Mouse (Mus musculus): Measurements from ENCODE around the gene Thg1l. TPM values are rescaled to one million over a fixed set of nuclear protein-coding genes. Genes with fewer than 3 reads are reported as not detected.

Gene Thg1l
- polyA plus RNA-seq (2016; fragmentation: Nextera tagmentation; extraction: Ambion mirVana), result 10.2 and 11.0 TPM in 2 replicates

DNA sequence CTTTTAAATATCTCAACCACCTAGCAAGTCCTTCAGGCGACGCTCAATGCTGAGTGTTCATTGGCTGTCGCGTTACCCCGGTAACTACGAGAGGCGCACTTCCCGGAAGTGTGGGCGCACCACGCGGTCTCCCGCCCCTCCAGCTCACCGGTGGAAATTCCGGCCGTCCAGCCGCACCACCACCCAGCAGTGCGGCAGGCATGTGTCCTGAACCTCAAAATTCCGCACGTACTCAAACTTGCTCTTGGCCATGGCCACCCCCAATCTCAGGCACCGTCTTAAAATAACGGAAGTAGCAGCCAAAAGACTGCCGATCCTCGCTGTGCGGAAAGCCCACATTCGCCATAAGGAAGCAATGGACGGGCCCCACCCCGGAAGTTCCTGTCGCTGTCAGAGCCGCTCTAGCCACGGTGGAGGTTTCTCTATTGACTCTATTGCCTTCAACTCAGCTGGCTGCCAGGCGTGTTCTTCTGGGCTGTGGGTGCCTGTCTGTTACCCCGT, at the start of gene Thg1l:
TSS of gene Thg1l (minus strand) at position 368 of the 501 bp plus-strand sequence.
- no peak within 1 kb of the TSS for H3K27ac ChIP-seq
- WGBS (ENCODE audit: insufficient replicate concordance), result under 1% methylated on average over 32 of the region's 32 CpGs
- H3K4me1 ChIP-seq, result peaks cover 12% of the 10 kb centered on the region
- H3K9me3 ChIP-seq (replicated peaks), result no peaks in the 10 kb centered on the region
- peaks cover 31% of the 10 kb centered on the region for H3K36me3 ChIP-seq
- no peaks in the 10 kb centered on the region for H3K27me3 ChIP-seq (replicated peaks)
- H3K4me3 ChIP-seq, result peak within 1 kb of the TSS; percentile 75
- peak; percentile 98 for ATAC-seq
- peak within 1 kb of the TSS; percentile 76 for H3K4me2 ChIP-seq
- peak within 1 kb of the TSS; percentile 65 for H3K9ac ChIP-seq

DNA sequence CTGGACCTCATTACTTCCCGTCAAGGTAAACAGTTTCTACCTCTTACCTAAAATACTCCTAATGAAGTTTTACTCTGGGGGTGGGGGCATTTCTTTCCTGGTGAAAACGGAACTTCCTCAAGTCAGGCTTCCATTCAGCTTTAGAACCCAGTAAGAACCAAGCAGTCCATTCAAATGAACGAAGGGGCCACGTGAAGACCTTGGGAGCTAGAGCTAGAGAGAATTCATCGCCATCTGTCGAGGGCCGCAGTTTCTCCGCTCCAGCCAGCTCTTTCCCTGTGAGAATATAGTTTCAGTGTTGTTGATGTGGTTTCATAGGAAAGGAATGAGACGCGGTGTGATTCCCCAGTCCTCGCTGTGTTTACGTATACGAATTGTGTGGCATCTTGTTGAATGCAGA, 36.8 kb upstream of the Thg1l start:
- no peak overlapping the region for H3K4me3 ChIP-seq
- ATAC-seq, result no peak

DNA sequence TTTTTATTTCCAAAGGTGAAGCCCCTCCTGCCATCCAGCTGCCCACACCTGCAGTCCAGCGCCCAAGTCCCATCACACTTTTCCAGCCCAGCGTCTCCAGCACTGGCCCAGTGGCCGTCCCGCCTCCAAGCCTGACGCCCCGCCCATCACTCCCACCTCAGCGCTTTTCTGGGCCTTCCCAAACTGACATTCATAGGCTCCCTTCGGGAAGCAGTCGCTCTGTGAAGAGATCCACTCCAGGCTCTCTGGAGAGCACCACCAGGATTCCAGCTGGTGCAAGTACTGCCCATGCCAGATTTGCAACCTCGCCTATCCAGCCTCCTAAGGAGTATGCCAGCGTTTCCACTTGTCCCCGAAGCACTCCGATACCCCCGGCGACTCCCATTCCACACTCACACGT, 36.3 kb upstream of the Thg1l start:
- H3K4me2 ChIP-seq, result peak overlapping the region; percentile 52
- WGBS (ENCODE audit: insufficient replicate concordance), result 12% methylated on average over 16 of the region's 16 CpGs
- no peaks in the 10 kb centered on the region for H3K4me1 ChIP-seq
- no peak overlapping the region for H3K9ac ChIP-seq
- peaks cover 9% of the 10 kb centered on the region; the same call in 1 of the 2 replicates for H3K27me3 ChIP-seq (replicated peaks)
- H3K9me3 ChIP-seq (replicated peaks), result no peaks in the 10 kb centered on the region
- no peak for ATAC-seq
- H3K4me3 ChIP-seq, result no peak overlapping the region
- H3K36me3 ChIP-seq, result no peaks in the 10 kb centered on the region
- no peak overlapping the region for H3K27ac ChIP-seq

More for the DNA sequence above, 36.8 kb upstream of the Thg1l start:
- no peaks in the 10 kb centered on the region for H3K9me3 ChIP-seq (replicated peaks)
- no peaks in the 10 kb centered on the region for H3K4me1 ChIP-seq
- no peak overlapping the region for H3K27ac ChIP-seq
- WGBS (ENCODE audit: insufficient replicate concordance), result 42% methylated on average over 13 of the region's 13 CpGs
- no peaks in the 10 kb centered on the region for H3K36me3 ChIP-seq
- peaks cover 9% of the 10 kb centered on the region; the same call in 1 of the 2 replicates for H3K27me3 ChIP-seq (replicated peaks)
- H3K9ac ChIP-seq, result no peak overlapping the region
- H3K4me2 ChIP-seq, result peak overlapping the region; percentile 52

DNA sequence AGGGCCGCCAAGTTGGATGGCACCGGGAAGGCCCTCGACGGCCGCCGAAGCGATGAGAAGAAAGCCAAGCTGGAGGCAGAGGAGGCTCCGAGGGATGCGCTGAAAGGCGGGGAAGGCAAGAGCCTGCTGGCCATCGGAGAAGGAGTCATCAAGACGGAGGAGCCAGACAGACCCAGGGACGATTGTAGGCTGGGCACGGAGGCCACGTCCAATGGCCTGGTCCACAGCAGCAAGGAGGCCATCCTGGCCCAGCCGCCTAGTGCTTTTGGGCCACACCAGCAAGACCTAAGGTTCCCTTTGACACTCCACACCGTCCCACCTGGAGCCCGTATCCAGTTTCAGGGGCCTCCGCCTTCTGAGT, 25.6 kb upstream of the Thg1l start:
- Histone ChIP-seq H3K9me3 (replicated peaks) (peaks cover 4% of the 10 kb centered on the region), H3K27ac (no peak overlapping the region), H3K4me1 (peaks cover 15% of the 10 kb centered on the region), H3K27me3 (replicated peaks) (peaks cover 30% of the 10 kb centered on the region), H3K36me3 (no peaks in the 10 kb centered on the region), H3K9ac (peak overlapping the region; percentile 68), H3K4me2 (peak overlapping the region; percentile 79), H3K4me3 (peak overlapping the region; percentile 63)
- no peak for ATAC-seq
- 46% methylated on average over 19 of the region's 19 CpGs for WGBS (ENCODE audit: insufficient replicate concordance)

DNA sequence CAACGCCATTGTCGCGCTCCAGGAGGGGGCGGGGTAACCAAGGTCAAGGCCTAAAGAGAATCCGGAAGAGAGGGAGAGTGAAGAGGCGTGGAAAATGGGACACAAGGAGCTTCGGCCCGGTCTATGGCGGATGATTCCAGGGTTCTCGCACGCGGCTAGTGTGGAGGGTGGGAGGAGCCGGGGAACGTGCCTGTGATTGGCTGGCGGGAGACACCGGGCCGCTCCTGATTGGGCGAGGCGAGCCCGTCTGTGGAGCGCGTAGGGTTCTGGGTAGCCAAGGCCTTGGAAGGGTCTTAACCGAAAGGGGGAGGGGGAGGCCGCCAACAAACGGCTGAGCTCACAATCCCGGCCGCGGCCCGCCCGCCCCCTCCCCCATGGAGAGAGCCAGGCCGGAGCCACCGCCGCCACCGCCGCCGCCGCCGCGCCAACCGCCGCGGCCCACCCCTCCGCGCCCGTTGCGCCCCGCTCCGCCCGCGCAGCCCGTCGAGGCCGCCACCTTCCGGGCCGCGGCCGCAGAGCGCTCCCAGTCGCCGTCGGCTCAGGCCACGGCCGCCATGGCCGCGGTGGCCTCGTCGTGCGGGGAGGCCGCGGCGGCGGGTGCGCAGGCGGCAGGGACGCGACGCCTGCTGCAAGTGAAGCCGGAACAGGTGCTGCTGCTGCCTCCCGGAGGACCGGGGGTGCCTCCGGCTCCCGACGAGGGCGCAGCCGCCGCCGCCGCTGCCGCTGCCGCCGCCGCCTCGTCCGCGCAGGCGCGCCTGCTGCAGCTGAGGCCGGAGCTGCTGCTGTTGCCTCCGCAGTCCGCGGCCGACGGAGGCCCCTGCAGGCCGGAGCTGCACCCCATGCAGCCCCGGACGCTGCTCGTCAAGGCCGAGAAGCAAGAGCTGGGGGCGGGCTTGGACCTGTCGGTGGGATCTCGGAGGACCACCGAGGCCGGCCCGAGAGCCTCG, 24.9 kb upstream of the Thg1l start, which contains the start of gene Sox30:
TSS of gene Sox30 (plus strand) at position 365 of the 947 bp plus-strand sequence.
- Histone ChIP-seq H3K4me2 (peak within 1 kb of the TSS; percentile 79), H3K9me3 (replicated peaks) (peaks cover 4% of the 10 kb centered on the region), H3K4me3 (peak within 1 kb of the TSS; percentile 63), H3K36me3 (no peaks in the 10 kb centered on the region), H3K27ac (0 out of 2 replicates have a peak within 1 kb of the TSS, but pooled peaks have one; percentile 2), H3K4me1 (peaks cover 15% of the 10 kb centered on the region), H3K27me3 (replicated peaks) (peaks cover 30% of the 10 kb centered on the region), H3K9ac (peak within 1 kb of the TSS; percentile 68)
- peak; percentile 61 for ATAC-seq
- WGBS (ENCODE audit: insufficient replicate concordance), result 11% methylated on average over 86 of the region's 115 CpGs

DNA sequence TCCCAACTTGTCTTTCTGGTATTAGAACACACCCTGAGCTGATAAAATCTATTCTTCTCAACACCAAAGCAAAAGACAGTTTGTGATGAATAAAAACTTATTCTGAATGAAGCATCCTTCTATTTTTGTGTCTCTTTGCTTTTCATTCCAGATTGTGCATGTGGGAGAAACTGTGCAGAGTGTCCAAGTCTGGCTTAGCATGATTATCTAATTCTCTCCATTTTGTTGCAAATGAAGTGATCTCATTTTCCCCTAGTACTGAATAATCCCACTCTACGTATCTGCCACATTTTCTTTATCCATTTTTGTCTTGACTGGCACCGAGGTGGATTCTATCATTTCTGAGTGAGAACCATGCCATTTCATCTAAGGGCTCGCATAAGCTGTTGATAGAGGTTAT, 20.8 kb upstream of the Thg1l start:
- no peak overlapping the region for H3K27ac ChIP-seq
- H3K4me3 ChIP-seq, result no peak overlapping the region
- H3K36me3 ChIP-seq, result no peaks in the 10 kb centered on the region
- H3K27me3 ChIP-seq (replicated peaks), result peaks cover 26% of the 10 kb centered on the region
- H3K9ac ChIP-seq, result no peak overlapping the region
- H3K4me1 ChIP-seq, result peaks cover 15% of the 10 kb centered on the region
- ATAC-seq, result no peak
- H3K9me3 ChIP-seq (replicated peaks), result peaks cover 4% of the 10 kb centered on the region
- H3K4me2 ChIP-seq, result no peak overlapping the region
- 68% methylated on average over 3 of the region's 3 CpGs for WGBS (ENCODE audit: insufficient replicate concordance)

DNA sequence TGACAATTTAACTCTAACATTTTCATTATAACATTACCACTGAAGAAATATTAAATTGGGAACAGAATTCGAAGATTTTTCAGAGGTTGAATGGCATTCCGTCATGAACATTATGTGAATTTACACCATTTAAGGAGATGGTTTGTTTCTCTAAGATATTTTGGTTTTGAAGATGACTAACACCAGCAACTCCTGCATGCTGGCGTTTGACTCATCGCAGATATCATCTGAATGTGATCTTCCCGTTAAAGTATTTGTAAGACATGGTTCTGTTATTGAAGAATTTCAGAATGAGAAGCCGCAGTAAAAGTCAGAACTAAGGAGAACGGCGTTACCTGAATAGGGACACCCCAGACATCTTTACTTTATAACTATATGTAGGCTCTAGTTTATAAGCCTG, 19.2 kb upstream of the Thg1l start:
- Histone ChIP-seq H3K36me3 (no peaks in the 10 kb centered on the region), H3K27ac (no peak overlapping the region), H3K27me3 (replicated peaks) (peaks cover 10% of the 10 kb centered on the region), H3K4me2 (no peak overlapping the region), H3K9me3 (replicated peaks) (no peaks in the 10 kb centered on the region), H3K9ac (no peak overlapping the region), H3K4me1 (no peaks in the 10 kb centered on the region), H3K4me3 (no peak overlapping the region)
- ATAC-seq, result no peak
- 72% methylated on average over 8 of the region's 8 CpGs for WGBS (ENCODE audit: insufficient replicate concordance)

DNA sequence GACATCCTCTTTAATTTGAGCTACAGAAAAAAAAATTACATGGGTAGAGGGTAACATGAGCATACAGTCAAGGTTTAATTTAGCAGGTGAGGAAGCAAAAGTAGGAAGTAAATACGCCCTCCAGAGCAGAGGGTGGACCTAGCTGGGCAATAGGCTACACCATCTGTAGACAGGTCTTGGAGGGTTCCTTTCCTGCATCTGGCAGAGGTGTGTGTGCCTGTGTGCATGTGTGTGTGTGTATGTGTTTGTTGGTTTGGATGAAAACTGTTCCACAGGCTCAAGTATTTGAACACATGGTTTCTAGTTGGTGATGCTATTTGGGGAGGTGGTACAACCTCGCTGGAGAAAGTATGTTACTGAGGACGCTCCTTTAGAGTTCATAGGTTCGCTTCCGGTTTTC, 18.3 kb upstream of the Thg1l start:
- no peaks in the 10 kb centered on the region for H3K9me3 ChIP-seq (replicated peaks)
- no peak overlapping the region for H3K27ac ChIP-seq
- no peaks in the 10 kb centered on the region for H3K4me1 ChIP-seq
- 60% methylated on average over 5 of the region's 5 CpGs for WGBS (ENCODE audit: insufficient replicate concordance)
- ATAC-seq, result no peak
- H3K4me2 ChIP-seq, result no peak overlapping the region
- no peaks in the 10 kb centered on the region for H3K36me3 ChIP-seq
- no peak overlapping the region for H3K4me3 ChIP-seq
- H3K9ac ChIP-seq, result no peak overlapping the region
- H3K27me3 ChIP-seq (replicated peaks), result peaks cover 5% of the 10 kb centered on the region; the same call in 1 of the 2 replicates

DNA sequence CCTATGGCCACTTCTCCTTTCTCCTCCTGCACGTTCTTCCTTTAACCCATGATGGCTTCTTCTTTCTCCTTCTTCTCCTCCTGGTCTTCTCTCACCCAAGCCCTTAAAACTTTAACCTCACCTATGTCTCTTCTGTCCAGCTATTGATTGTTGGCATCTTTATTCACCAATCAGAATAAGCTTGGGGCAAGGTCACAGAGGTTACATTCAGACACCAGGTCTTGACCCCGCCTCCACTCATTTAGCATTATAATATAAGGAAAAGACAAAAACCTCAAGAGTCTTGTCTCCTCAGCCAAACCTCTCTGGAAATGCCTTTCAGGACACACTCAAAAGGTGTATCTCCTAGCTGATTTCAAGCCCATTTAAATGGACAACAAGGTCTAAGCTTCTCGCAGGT, 13.2 kb upstream of the Thg1l start:
- no peaks in the 10 kb centered on the region for H3K4me1 ChIP-seq
- no peak for ATAC-seq
- no peak overlapping the region for H3K4me2 ChIP-seq
- no peak overlapping the region for H3K27ac ChIP-seq
- no peaks in the 10 kb centered on the region for H3K9me3 ChIP-seq (replicated peaks)
- H3K9ac ChIP-seq, result no peak overlapping the region
- peaks cover under 1% of the 10 kb centered on the region; the same call in 1 of the 2 replicates for H3K27me3 ChIP-seq (replicated peaks)
- H3K4me3 ChIP-seq, result no peak overlapping the region
- 65% methylated on average over 3 of the region's 3 CpGs for WGBS (ENCODE audit: insufficient replicate concordance)
- H3K36me3 ChIP-seq, result no peaks in the 10 kb centered on the region

DNA sequence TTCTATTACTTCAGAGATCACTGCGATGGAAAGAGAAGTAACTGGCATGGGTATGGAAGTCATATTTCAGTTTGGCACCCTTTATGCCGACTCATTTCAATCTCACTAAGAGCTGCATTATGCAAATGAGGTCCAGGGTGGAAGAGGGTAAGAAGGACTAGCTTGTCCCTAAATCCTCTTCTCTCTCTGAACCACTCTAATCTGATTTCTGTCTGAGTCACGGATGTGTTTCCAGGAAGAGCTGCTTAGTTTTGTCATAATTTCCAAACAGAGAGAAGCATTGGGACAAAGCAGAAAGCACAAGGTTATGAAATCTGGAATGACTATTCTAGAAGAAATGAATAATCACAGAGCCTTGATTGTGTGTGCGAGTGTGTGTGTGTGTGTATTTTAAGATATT, 11.6 kb upstream of the Thg1l start:
- Histone ChIP-seq H3K27ac (no peak overlapping the region), H3K4me1 (no peaks in the 10 kb centered on the region), H3K36me3 (no peaks in the 10 kb centered on the region), H3K9ac (no peak overlapping the region), H3K9me3 (replicated peaks) (no peaks in the 10 kb centered on the region), H3K4me3 (no peak overlapping the region), H3K4me2 (no peak overlapping the region), H3K27me3 (replicated peaks) (peaks cover 7% of the 10 kb centered on the region; the same call in 1 of the 2 replicates)
- 65% methylated on average over 4 of the region's 4 CpGs for WGBS (ENCODE audit: insufficient replicate concordance)
- ATAC-seq, result no peak

DNA sequence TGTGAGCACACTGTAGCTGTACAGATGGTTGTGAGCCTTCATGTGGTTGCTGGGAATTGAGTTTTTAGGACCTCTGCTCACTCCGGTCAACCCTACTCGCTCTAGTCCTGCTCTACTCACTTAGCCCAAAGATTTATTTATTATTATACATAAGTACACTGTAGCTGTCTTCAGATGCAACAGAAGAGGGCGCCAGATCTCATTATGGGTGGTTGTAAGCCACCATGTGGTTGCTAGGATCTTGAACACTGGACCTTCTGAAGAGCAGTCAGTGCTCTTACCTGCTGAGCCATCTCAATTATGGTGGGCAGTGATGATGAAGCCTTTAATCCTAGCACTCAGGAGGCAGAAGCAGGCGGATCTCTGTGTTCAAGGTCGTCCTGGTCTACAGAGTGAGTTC, 4.7 kb upstream of the Thg1l start:
- ATAC-seq, result no peak
- peaks cover 7% of the 10 kb centered on the region; the same call in 1 of the 2 replicates for H3K27me3 ChIP-seq (replicated peaks)
- H3K4me3 ChIP-seq, result no peak overlapping the region
- H3K4me2 ChIP-seq, result no peak overlapping the region
- H3K9ac ChIP-seq, result no peak overlapping the region
- no peaks in the 10 kb centered on the region for H3K9me3 ChIP-seq (replicated peaks)
- H3K27ac ChIP-seq, result no peak overlapping the region
- 68% methylated on average over 5 of the region's 5 CpGs for WGBS (ENCODE audit: insufficient replicate concordance)
- H3K36me3 ChIP-seq, result no peaks in the 10 kb centered on the region
- H3K4me1 ChIP-seq, result no peaks in the 10 kb centered on the region

DNA sequence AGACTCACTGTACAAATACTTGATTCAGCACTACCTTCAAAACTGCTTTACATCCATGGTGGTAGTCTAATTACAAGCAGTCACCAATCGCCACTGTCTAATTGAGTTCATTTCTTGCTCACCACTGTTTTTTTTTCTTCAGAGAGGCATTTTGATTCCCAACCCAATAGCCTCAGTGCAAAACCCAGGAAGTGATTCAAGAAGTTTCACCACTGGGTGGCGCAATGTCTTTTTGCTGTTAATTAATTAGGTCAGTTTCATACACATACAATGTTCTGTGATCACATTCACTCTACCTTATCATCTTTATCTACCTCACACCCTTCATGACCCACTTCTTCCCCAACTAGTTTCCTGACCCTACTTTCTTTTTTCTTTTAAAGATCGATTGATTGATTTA, 4.3 kb upstream of the Thg1l start:
- Histone ChIP-seq H3K4me1 (peaks cover 4% of the 10 kb centered on the region), H3K27me3 (replicated peaks) (peaks cover 7% of the 10 kb centered on the region; the same call in 1 of the 2 replicates), H3K36me3 (no peaks in the 10 kb centered on the region), H3K27ac (no peak overlapping the region), H3K4me2 (no peak overlapping the region), H3K9me3 (replicated peaks) (no peaks in the 10 kb centered on the region), H3K9ac (no peak overlapping the region), H3K4me3 (no peak overlapping the region)
- no peak for ATAC-seq
- 67% methylated on average over 3 of the region's 3 CpGs for WGBS (ENCODE audit: insufficient replicate concordance)
